Mouse (Mus musculus): ENCODE measurements around the gene Spp1. TPM values are rescaled to one million over a fixed set of nuclear protein-coding genes. Genes with fewer than 3 reads are reported as not detected.

Spp1 gene
- polyA plus RNA-seq, 1 experiment = 18.6 TPM

DNA sequence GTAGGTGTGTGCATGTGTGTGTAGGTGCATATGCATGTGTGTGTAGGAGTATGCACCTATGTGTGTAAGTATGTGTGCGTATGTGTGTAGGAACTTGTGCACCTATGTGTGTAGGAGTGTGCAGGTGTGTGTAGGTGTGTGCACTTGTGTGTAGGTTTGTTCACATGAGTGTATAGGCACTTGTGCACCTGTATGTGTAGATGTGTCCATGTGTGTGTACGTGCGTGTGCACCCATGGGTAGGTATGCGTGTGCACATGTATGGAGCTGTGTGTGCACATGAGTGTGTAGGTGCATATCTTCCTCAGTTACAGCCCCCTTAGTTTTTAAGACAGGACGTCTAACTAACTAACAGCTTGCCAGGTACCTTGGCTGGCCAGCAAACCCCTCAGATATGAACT, 33.7 kb downstream of the Spp1 start:
- no peak for TF ChIP-seq POLR2A (IDR thresholded peaks at IDR 0.05; ENCODE audit: extremely low read depth, insufficient read depth, low read length)
- no peak for TF ChIP-seq CTCF (IDR thresholded peaks at IDR 0.05; ENCODE audit: extremely low read depth, insufficient read depth, low read length)
- H3K4me1 ChIP-seq (ENCODE audit: control insufficient read depth, insufficient read depth, low read length) = no peaks in the 10 kb centered on the region
- H3K4me3 ChIP-seq (ENCODE audit: insufficient read depth, low read length) = no peak overlapping the region
- no peak overlapping the region for H3K27ac ChIP-seq (ENCODE audit: insufficient read depth, low read length)

DNA sequence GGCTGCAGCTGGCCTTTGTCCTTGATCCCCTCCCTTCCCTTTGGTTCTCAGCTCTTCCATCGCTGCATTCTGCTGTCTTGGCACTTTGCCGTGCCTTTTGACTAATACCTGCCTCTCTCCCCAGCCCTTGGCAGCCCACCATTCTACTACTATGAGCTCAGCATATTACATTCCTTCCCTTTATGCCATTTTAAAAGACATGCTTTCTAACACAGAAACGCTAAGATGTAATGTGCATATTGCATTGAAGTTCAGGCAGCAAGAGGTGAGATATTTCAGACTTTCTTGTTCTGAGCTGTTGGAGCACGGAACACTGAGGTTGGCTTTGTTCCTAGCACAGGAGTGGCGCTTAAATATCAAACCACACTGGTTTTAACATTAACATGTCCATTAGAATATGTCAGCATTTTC, 36.1 kb downstream of the Spp1 start:
- Histone ChIP-seq H3K4me3 (ENCODE audit: insufficient read depth, low read length) (no peak overlapping the region), H3K27ac (ENCODE audit: insufficient read depth, low read length) (no peak overlapping the region), H3K4me1 (ENCODE audit: control insufficient read depth, insufficient read depth, low read length) (no peaks in the 10 kb centered on the region)
- no peak for TF ChIP-seq POLR2A (IDR thresholded peaks at IDR 0.05; ENCODE audit: extremely low read depth, insufficient read depth, low read length)
- no peak for TF ChIP-seq CTCF (IDR thresholded peaks at IDR 0.05; ENCODE audit: extremely low read depth, insufficient read depth, low read length)

DNA sequence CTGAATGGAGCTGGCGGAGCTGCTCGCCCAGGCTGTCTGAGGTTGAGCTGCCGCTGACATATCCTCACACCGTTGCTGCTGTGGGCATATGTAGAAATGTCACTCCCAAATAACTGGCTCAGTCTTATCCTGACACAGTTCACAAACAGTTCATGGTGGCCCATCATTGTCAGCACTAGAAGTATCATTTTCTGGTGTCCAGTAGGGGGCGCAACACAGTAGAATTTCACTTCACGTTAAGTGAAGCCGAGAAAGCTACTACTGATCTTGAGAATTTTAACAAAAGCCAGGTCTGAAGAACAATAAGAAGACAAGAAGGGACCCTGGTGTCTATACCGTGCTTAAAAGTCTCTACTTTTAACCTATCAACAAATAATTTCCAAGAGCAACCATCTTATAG, 37.5 kb downstream of the Spp1 start:
- TF ChIP-seq POLR2A (IDR thresholded peaks at IDR 0.05; ENCODE audit: extremely low read depth, insufficient read depth, low read length) (no peak), CTCF (IDR thresholded peaks at IDR 0.05; ENCODE audit: extremely low read depth, insufficient read depth, low read length) (peak; percentile 27; the same call in 1 of the 2 replicates)
- Histone ChIP-seq H3K4me1 (ENCODE audit: control insufficient read depth, insufficient read depth, low read length) (no peaks in the 10 kb centered on the region), H3K4me3 (ENCODE audit: insufficient read depth, low read length) (no peak overlapping the region), H3K27ac (ENCODE audit: insufficient read depth, low read length) (no peak overlapping the region)

DNA sequence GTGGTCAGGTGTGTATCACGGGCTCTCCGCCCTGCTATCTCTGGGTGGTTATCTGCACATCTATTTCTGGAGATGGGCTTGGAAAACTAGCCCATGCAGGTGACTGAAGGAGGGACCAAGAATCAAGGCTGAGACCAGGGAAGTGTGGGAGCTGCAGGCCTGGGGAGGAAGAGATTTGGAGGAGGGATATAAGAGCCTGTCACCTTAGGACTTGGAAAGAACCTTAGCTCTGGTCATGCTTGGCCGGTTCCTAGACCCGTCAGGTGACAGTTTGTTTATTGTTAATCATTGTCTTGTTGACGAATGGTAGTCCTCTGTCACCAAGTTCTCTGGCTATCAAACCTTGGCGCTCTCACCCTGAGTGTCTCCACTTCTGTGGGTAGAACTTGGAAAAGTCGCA, 45.4 kb downstream of the Spp1 start:
- Histone ChIP-seq H3K27ac (ENCODE audit: insufficient read depth, low read length) (no peak overlapping the region), H3K4me1 (ENCODE audit: control insufficient read depth, insufficient read depth, low read length) (no peaks in the 10 kb centered on the region; the same call in 1 of the 2 replicates), H3K4me3 (ENCODE audit: insufficient read depth, low read length) (no peak overlapping the region)
- no peak for TF ChIP-seq POLR2A (IDR thresholded peaks at IDR 0.05; ENCODE audit: extremely low read depth, insufficient read depth, low read length)
- no peak for TF ChIP-seq CTCF (IDR thresholded peaks at IDR 0.05; ENCODE audit: extremely low read depth, insufficient read depth, low read length)

DNA sequence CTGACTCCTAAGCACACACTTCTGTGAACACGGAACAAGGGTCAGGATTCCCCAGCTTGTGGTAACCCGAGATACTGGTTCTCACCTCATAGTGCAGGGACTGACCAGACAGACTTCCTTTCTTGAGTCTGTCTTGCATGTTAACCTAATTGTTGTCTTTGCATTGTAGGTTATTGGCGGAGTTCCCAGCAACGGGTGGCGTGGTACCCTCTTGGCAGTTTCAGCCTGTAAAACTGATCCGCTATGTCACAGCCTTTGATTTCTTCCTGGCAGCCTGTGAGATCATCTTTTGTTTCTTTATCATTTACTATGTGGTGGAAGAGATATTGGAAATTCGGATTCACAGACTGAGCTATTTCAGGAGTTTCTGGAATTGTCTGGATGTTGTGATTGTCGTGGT, 47.9 kb downstream of the Spp1 start:
- no peak overlapping the region for H3K27ac ChIP-seq (ENCODE audit: insufficient read depth, low read length)
- no peaks in the 10 kb centered on the region; the same call in 1 of the 2 replicates for H3K4me1 ChIP-seq (ENCODE audit: control insufficient read depth, insufficient read depth, low read length)
- no peak overlapping the region for H3K4me3 ChIP-seq (ENCODE audit: insufficient read depth, low read length)
- TF ChIP-seq POLR2A (IDR thresholded peaks at IDR 0.05; ENCODE audit: extremely low read depth, insufficient read depth, low read length) (no peak), CTCF (IDR thresholded peaks at IDR 0.05; ENCODE audit: extremely low read depth, insufficient read depth, low read length) (no peak)

Other genes with a start within 250 kb of the Spp1 start
- 3.5 and 3.7 TPM in 2 replicates for gene Dmp1, start 232.5 kb upstream of the Spp1 start, polyA plus RNA-seq (2012; rRNA removed)
- gene Ibsp, start 135.9 kb upstream of the Spp1 start, polyA plus RNA-seq (2012; rRNA removed) = 0.08 and 0.10 TPM in 2 replicates
- not detected in 2 replicates for gene Mepe, start 109.8 kb upstream of the Spp1 start, polyA plus RNA-seq (2012; rRNA removed)
- 28.4 and 30.2 TPM in 2 replicates for gene Pkd2, start 24.3 kb downstream of the Spp1 start, polyA plus RNA-seq (2012; rRNA removed)
- 3.5 TPM in 2 replicates for gene BC005561, start 73.2 kb downstream of the Spp1 start, polyA plus RNA-seq (2012; rRNA removed)

Data from cortical plate, adult 2 months (tissue).